Mouse (Mus musculus): ENCODE measurements around the gene Btbd9. TPM values are rescaled to one million over a fixed set of nuclear protein-coding genes. Genes with fewer than 3 reads are reported as not detected.

The Btbd9 gene
- total and polyA plus RNA-seq, 3 experiments, result 24.7 to 33.8 TPM; not detected in 1

DNA sequence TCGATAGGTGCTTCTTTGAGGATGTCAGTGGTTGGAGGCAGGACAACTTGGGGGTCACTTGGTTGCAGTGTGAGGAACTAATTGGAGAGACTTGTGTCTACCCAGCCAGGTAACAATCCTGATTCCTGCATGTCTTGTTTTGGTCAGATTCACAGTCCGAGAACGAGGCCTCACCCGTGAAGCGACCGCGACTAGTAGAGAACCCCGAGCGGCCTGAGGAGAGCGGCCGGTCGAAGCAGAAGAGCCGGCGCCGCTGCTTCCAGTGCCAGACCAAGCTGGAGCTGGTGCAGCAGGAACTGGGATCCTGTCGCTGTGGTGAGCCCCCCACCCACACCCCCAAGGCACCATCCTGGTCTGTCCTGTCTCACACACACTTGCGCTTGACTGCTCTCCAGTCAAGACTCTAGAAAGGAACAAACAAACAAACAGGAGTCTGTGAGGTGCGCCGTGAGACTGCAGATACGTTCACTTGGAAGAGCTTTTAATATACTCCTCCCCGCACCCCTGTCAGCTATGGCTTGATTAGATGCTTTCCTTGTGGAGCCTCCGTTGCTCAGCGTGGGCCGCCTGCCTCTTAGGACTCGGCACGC is 383.8 kb downstream of the Btbd9 start:
- no peak for DNase-seq (ENCODE audit: low read depth, low spot score)
- peaks cover 0 to 1% of the 10 kb centered on the region in 2 experiments; a peak in 1 of 4 replicates for H3K36me3 ChIP-seq (ENCODE audit: control insufficient read depth in 1 of 2, insufficient read depth in 2 of 2, low read length in 2 of 2)
- H3K4me1 ChIP-seq (ENCODE audit: control insufficient read depth in 1 of 2, insufficient read depth in 2 of 2, low read length in 2 of 2), result no peaks in the 10 kb centered on the region
- no peaks in the 10 kb centered on the region for H3K27me3 ChIP-seq (ENCODE audit: control insufficient read depth in 1 of 2, insufficient read depth in 2 of 2, low read length in 2 of 2)
- no peaks in the 10 kb centered on the region for H3K9me3 ChIP-seq (replicated peaks; ENCODE audit: insufficient read depth, low read length)
- no peak overlapping the region for H3K4me3 ChIP-seq (ENCODE audit: control insufficient read depth in 1 of 2, insufficient read depth in 1 of 2, low read depth in 2 of 2, low read length in 2 of 2)
- TF ChIP-seq NELFE (IDR thresholded peaks at IDR 0.05; ENCODE audit: low read depth, low read length), result no peak
- TF ChIP-seq USF2 (IDR thresholded peaks at IDR 0.05; ENCODE audit: borderline replicate concordance in 1 of 2, insufficient read depth in 1 of 2, low read depth in 1 of 2, low read length in 2 of 2), result no peak
- no peak for TF ChIP-seq CHD1 (IDR thresholded peaks at IDR 0.05; ENCODE audit: low read depth, low read length)
- TF ChIP-seq POLR2AphosphoS2 (IDR thresholded peaks at IDR 0.05; ENCODE audit: low read length), result no peak
- TF ChIP-seq GATA1 (IDR thresholded peaks at IDR 0.05; ENCODE audit: low read depth, low read length), result no peak
- TF ChIP-seq MAX (IDR thresholded peaks at IDR 0.05; ENCODE audit: low read length), result no peak
- TF ChIP-seq NRF1 (IDR thresholded peaks at IDR 0.05; ENCODE audit: insufficient read depth, low read depth, low read length, poor library complexity, severe bottlenecking), result no peak
- TF ChIP-seq E2F4 (IDR thresholded peaks at IDR 0.05; ENCODE audit: borderline replicate concordance, low read depth, low read length), result no peak
- TF ChIP-seq RAD21 (IDR thresholded peaks at IDR 0.05; ENCODE audit: low read depth, low read length), result no peak
- TF ChIP-seq POLR2A (IDR thresholded peaks at IDR 0.05; ENCODE audit: control insufficient read depth in 1 of 2, insufficient read depth in 1 of 2, low read depth in 1 of 2, low read length in 2 of 2, poor library complexity in 1 of 2), result no peak
- H3K79me2 ChIP-seq (ENCODE audit: control insufficient read depth, insufficient read depth, low read length, poor library complexity), result no peaks in the 10 kb centered on the region
- H3K9ac ChIP-seq (ENCODE audit: control insufficient read depth, low read depth, low read length, poor library complexity, severe bottlenecking), result no peak overlapping the region
- H3K27ac ChIP-seq (ENCODE audit: control insufficient read depth, low read depth, low read length), result no peak overlapping the region

DNA sequence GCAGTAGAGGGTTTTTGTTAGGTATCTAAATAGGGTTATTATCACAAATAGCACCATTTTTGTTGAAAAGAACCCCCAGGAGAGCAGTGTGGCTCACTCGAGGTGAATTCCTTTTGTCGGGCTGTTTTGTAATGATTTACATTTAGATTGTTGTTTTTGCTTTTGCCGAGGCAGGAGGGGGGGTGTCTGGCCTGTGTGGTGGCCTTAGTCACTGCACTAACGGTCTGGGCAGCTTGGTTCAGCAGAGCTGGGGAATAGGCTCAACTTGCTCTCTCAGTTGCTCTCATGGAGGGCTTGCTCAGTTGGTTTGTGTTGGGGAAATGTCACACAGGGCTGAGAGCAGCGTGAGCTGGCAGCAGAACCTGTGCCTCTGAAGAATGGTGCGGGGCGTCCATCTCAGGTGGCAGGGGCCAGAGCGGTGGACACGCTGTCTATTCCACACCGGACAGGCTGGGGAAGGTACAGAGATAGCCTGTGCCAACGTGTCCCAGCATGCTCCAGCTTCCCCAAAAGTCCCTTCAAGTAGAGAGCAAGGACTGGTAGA is 385.1 kb downstream of the Btbd9 start:
- Histone ChIP-seq H3K79me2 (ENCODE audit: control insufficient read depth, insufficient read depth, low read length, poor library complexity) (no peaks in the 10 kb centered on the region), H3K9ac (ENCODE audit: control insufficient read depth, low read depth, low read length, poor library complexity, severe bottlenecking) (no peak overlapping the region), H3K4me1 (ENCODE audit: control insufficient read depth in 1 of 2, insufficient read depth in 2 of 2, low read length in 2 of 2) (no peaks in the 10 kb centered on the region), H3K4me3 (ENCODE audit: control insufficient read depth in 1 of 2, insufficient read depth in 1 of 2, low read depth in 2 of 2, low read length in 2 of 2) (no peak overlapping the region), H3K27me3 (ENCODE audit: control insufficient read depth in 1 of 2, insufficient read depth in 2 of 2, low read length in 2 of 2) (no peaks in the 10 kb centered on the region), H3K36me3 (ENCODE audit: control insufficient read depth in 1 of 2, insufficient read depth in 2 of 2, low read length in 2 of 2) (peaks cover 0 to 1% of the 10 kb centered on the region in 2 experiments; a peak in 1 of 4 replicates), H3K9me3 (replicated peaks; ENCODE audit: insufficient read depth, low read length) (no peaks in the 10 kb centered on the region), H3K27ac (ENCODE audit: control insufficient read depth, low read depth, low read length) (no peak overlapping the region)
- TF ChIP-seq E2F4 (IDR thresholded peaks at IDR 0.05; ENCODE audit: borderline replicate concordance, low read depth, low read length) (no peak), EP300 (IDR thresholded peaks at IDR 0.05; ENCODE audit: low read depth in 1 of 2, low read length in 2 of 2) (no peak), POLR2AphosphoS2 (IDR thresholded peaks at IDR 0.05; ENCODE audit: low read length) (no peak), TAL1 (IDR thresholded peaks at IDR 0.05; ENCODE audit: low read length) (no peak), GATA1 (IDR thresholded peaks at IDR 0.05; ENCODE audit: low read depth, low read length) (no peak), RCOR1 (IDR thresholded peaks at IDR 0.05; ENCODE audit: low read depth, low read length) (no peak), MAFK (IDR thresholded peaks at IDR 0.05; ENCODE audit: borderline replicate concordance, low read depth, low read length) (no peak), NRF1 (IDR thresholded peaks at IDR 0.05; ENCODE audit: insufficient read depth, low read depth, low read length, poor library complexity, severe bottlenecking) (no peak)
- no peak for DNase-seq (ENCODE audit: low read depth, low spot score)

Measured in MEL (cell line).